Mouse (Mus musculus) embryonic fibroblast, embryonic 13.5 days (primary cell): ENCODE measurements around the gene Spcs2.

Experiments used
- CTCF ChIP-seq: IDR thresholded peaks from 2 replicates; pipeline ENCODE4 v1.5.1; 2011; ENCODE audit warnings: mild to moderate bottlenecking, control low read depth, low read length, moderate library complexity, borderline replicate concordance; ENCODE audit not compliant: insufficient read depth
- POLR2A ChIP-seq: IDR thresholded peaks from 2 replicates; pipeline ENCODE4 v1.6.1; 2011; ENCODE audit warnings: low read depth, mild to moderate bottlenecking, control low read depth, low read length, moderate library complexity

DNA sequence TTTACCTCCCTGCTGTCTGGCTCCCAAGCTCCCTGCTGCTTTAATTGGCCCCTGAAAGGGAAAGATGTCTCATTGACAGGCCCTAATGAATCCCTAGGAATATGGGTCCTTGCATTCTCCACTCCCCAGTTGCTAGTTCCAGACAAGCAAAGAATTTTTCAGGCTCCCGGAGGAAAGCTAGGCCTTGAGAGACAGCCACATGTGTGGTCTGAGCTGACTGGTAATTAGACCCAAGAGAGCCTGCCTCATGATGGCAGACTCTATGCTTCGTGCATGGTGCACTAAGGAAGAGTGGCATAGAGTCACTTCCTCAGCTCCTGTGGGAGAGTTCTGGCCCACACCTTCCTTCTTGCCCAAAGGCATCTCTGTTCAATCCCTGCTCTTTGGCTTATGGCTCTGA is 75.3 kb downstream of the Spcs2 start:
- no peak for TF ChIP-seq POLR2A
- no peak for TF ChIP-seq CTCF
